Mouse (Mus musculus) T-cell, adult 66 days (primary cell): ENCODE data around the gene AA792892. TPM values are rescaled to one million over a fixed set of nuclear protein-coding genes. Genes with fewer than 3 reads are reported as not detected.

Source experiments
- total RNA-seq, 2 experiments: library from RNA; stranded (reverse); gene quantifications; 3 replicates in 1 of 2; 4 replicates in 1 of 2; pipeline ENCODE4 v1.2.4; 2023

The AA792892 gene
- not detected for total RNA-seq

DNA sequence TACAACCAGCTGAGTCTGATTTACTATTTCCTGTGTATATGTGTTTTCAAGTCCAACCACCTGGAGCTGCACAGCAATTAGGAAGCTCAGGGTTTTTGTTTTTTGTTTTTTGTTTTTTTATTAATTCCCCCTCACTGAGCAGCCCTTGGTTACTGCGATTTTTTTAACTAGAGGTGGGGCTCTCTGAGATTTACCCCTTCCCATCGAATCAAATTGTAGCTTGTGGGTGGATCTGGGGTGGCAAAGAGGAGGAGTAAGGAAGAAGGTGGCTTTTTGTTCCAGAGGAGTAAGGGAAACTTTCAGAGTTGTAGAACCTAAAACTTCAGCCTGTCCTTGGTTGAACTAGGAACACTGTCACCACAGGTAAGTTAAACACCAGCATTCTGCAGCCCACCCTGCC lies at the start of gene AA792892:
Gene AA792892 (plus strand): TSS at position 301 of the 400 bp plus-strand sequence.

DNA sequence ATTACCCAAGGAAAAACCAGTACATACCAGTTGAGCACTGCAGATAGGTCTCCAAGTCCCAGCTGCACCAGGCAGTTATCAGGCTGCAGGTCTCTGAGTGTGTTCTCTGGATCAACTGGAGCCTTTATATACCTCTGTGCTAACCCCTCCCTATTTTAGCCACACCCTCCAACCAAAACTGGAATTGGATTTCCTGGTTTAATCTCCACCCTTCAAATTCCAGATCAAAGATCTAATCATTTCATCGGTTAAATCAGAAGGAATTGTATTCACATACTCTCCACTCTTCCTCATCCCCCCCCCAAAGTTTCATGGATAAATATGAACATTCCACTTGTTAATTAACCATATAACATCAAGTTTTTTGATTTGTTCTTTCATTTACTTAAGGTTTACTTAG lies 32.9 kb upstream of the AA792892 start, which contains the start of gene A430089I19Rik:
Gene A430089I19Rik (minus strand): TSS at position 101 of the 400 bp plus-strand sequence.

DNA sequence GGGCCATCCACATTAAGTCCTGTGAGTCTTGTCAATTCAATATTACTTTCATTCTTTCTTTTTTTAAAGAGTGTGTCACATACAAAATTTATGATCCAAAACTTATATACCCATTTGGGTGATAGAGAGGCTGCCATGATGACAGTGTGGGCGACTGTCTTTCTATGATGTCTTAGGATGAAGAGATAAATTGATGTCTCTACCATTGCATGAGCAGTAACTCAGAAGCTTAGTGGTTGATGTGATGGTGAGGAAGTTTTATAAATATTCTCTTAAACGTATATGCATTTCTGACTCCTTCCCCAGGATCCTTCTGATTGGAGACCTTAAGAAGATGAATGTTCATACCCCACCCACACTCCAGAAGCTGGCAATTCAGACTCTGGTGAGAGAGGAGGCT lies 25.4 kb upstream of the AA792892 start, which contains the start of gene Gm6502:
Gene Gm6502 (plus strand): TSS at position 301 of the 400 bp plus-strand sequence.

Other genes with a start within 250 kb of the AA792892 start
- not detected for gene Gm3106, start 121.7 kb upstream of the AA792892 start, total RNA-seq
- not detected for gene A430089I19Rik, start 33.0 kb upstream of the AA792892 start, total RNA-seq
- gene Gm6502, start 25.3 kb upstream of the AA792892 start, total RNA-seq, result not detected
- gene Gm7682, start 106.0 kb downstream of the AA792892 start, total RNA-seq, result not detected
- not detected for gene Gm3139, start 186.5 kb downstream of the AA792892 start, total RNA-seq